Mouse (Mus musculus): ENCODE results near the gene Ifng. TPM values are rescaled to one million over a fixed set of nuclear protein-coding genes. Genes with fewer than 3 reads are reported as not detected.

Gene Ifng
- polyA plus RNA-seq, 1 experiment from 2014 or later, result not detected

DNA sequence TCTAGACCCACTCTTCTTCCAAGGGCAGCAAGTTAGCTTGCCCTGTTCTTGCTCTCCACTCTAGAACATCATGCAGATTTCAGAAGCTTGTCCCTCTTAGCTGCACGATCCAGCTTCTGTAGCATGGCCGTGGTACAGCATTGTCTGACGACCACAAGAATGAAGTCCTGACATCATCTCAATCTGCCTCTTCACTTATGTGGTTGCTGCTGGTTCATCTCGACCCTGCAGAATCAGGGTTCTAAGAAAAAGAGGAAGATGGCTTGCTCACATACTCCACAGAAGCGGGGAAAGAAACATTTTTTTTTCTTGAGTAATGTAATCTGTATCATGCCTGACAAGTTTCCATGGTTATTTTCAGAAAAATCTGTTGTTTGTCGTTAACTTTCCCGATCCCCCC lies 39.9 kb downstream of the Ifng start:
- in situ Hi-C loops (cut with MboI; ENCODE audit: low pct_unique_long_range_greater_than_20kb), result no loop called here
- CTCF ChIA-PET, result no interaction called here
- H3K27me3 ChIP-seq, result no peaks in the 10 kb centered on the region
- ATAC-seq (no peak), DNase-seq (ENCODE audit: low read depth, low spot score) (no peak)
- POLR2A ChIA-PET, result no interaction called here
- TF ChIP-seq CTCF (IDR thresholded peaks at IDR 0.05), result no peak

- DNase-seq (ENCODE audit: low read depth, low spot score) (no peak), ATAC-seq (no peak)
- no peak for TF ChIP-seq CTCF (IDR thresholded peaks at IDR 0.05)
- no peaks in the 10 kb centered on the region for H3K27me3 ChIP-seq
- CTCF ChIA-PET, result no interaction called here
- in situ Hi-C loops (cut with MboI; ENCODE audit: low pct_unique_long_range_greater_than_20kb), result no loop called here
- POLR2A ChIA-PET, result interaction anchor here (1.0 kb wide), 1 partner anchor 17 kb away, joined by 3 read pairs; no protein-coding TSS in a partner anchor
Measured at GRCm38 (mm10) chr10:118494109-118494508, 53.3 kb downstream of the Ifng start.

DNA sequence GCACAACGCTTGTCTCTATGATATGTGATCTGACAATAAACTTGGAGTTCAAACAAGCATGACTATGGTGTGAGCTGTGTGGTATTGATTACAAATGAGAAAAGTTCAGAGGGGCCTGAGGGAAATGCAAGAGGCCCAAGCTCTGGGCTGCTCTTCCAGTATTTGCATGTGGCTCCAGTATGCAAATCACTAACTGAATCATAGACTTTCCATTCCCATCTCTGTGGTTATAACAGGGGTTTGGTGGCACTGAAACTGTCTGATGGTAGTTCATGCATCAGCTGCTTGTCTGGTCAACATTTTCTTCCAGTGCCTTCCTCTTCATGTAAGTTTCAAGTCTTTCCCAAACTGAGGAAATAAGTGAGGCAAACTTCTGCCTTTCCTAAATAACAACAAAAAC lies 54.5 kb downstream of the Ifng start:
- ATAC-seq, result no peak
- no peak for DNase-seq (ENCODE audit: low read depth, low spot score)
- TF ChIP-seq CTCF (IDR thresholded peaks at IDR 0.05), result no peak
- POLR2A ChIA-PET, result no interaction called here
- CTCF ChIA-PET, result no interaction called here
- H3K27me3 ChIP-seq, result no peaks in the 10 kb centered on the region
- in situ Hi-C loops (cut with MboI; ENCODE audit: low pct_unique_long_range_greater_than_20kb), result no loop called here

Other genes with a start within 250 kb of the Ifng start
- gene Il22, start 236.1 kb upstream of the Ifng start, polyA plus RNA-seq (2021), result not detected
- gene Gm32717, start 200.3 kb upstream of the Ifng start, polyA plus RNA-seq (2021), result 0.03 TPM
- 0.03 TPM for gene Gm32802, start 182.4 kb upstream of the Ifng start, polyA plus RNA-seq (2021)
- gene Iltifb, start 146.0 kb upstream of the Ifng start, polyA plus RNA-seq (2021), result not detected
- 1.4 TPM for gene Gm9040, start 114.1 kb upstream of the Ifng start, polyA plus RNA-seq (2021)
- gene Gm9044, start 108.6 kb upstream of the Ifng start, polyA plus RNA-seq (2021), result 1.4 TPM
- not detected for gene Gm9045, start 103.2 kb upstream of the Ifng start, polyA plus RNA-seq (2021)
- not detected for gene Gm9046, start 97.8 kb upstream of the Ifng start, polyA plus RNA-seq (2021)
- gene Gm9048, start 92.4 kb upstream of the Ifng start, polyA plus RNA-seq (2021), result 0.18 TPM
- gene Gm9049, start 86.9 kb upstream of the Ifng start, polyA plus RNA-seq (2021), result not detected